Comparison of ENCODE assay signal across 17 mouse cellular contexts in genomic region chr1:166389406-166390125, GRCm38 (mm10).
"Had no signal": no experiment of that assay in that cellular context is flagged by ENCODE, and none has a peak within 500 bp of the region (broad histone marks: within the 10 kb centered on the region; RNA-seq: fewer than 3 reads in every experiment).

No protein-coding gene starts in this region.

- H3K9ac ChIP-seq: liver, embryonic 15.5 days; liver, postnatal 0 days; lung, embryonic 15.5 days; midbrain, embryonic 13.5 days; neural tube, embryonic 12.5 days; stomach, embryonic 15.5 days had no signal

- H3K27ac ChIP-seq: liver, embryonic 15.5 days; lung, embryonic 15.5 days; macrophage; midbrain, embryonic 13.5 days; neural tube, embryonic 12.5 days; stomach, embryonic 15.5 days; stomach, postnatal 0 days had no signal

- H3K4me3 ChIP-seq: liver, embryonic 15.5 days; lung, embryonic 15.5 days; megakaryocyte, embryonic 14.5 days; midbrain, embryonic 13.5 days; neural tube, embryonic 12.5 days; stomach, embryonic 15.5 days had no signal

- H3K27me3 ChIP-seq: liver, embryonic 15.5 days; lung, embryonic 15.5 days; megakaryocyte, embryonic 14.5 days; midbrain, embryonic 13.5 days; neural tube, embryonic 12.5 days; stomach, embryonic 15.5 days had no signal

- H3K4me1 ChIP-seq: liver, embryonic 15.5 days; lung, embryonic 15.5 days; midbrain, embryonic 13.5 days; neural tube, embryonic 12.5 days; stomach, embryonic 15.5 days had no signal

- DNase-seq: liver, postnatal 0 days; lung, adult 2 months; lung, postnatal 14 days; lung, postnatal 36 days; right cerebral cortex, postnatal 14 days; thymus, adult 2 months; thymus, postnatal 25 days; thymus, postnatal 4 days had no signal

- H3K4me2 ChIP-seq: liver, embryonic 15.5 days; lung, embryonic 15.5 days; midbrain, embryonic 13.5 days; neural tube, embryonic 12.5 days; stomach, embryonic 15.5 days had no signal

- ATAC-seq: liver, postnatal 0 days; lung, postnatal 0 days; midbrain, embryonic 13.5 days had no signal

- H3K9me3 ChIP-seq: liver, embryonic 15.5 days; lung, embryonic 15.5 days; megakaryocyte, embryonic 14.5 days; midbrain, embryonic 13.5 days; neural tube, embryonic 12.5 days; stomach, embryonic 15.5 days had no signal
